ENCODE assay signal across 8 mouse cellular contexts in genomic region chr2:25262795-25263622, GRCm38 (mm10). TPM values are rescaled to one million over a fixed set of nuclear protein-coding genes. Genes with fewer than 3 reads are reported as not detected.
A peak's percentile ranks its signal among the peaks of the same experiment; 100 is the strongest.
DNase-seq lines count a peak whose midpoint lies in the region; ATAC-seq and TF ChIP-seq lines count a peak whose summit lies in the region.

No protein-coding gene starts in this region.

- intact Hi-C loops in left cerebral cortex, adult 2 months (cut with DNase I), result loop anchor here (2.0 kb wide), 2 partner anchors 34 to 70 kb away; no protein-coding TSS in a partner anchor
- intact Hi-C loops in left cerebral cortex, postnatal 36 days (cut with DNase I), result loop anchor here (2.0 kb wide), 1 partner anchor 38 kb away; the partner anchor contains the start of gene Tubb4b

- H3K4me2 ChIP-seq in forebrain, embryonic 13.5 days, result peak overlapping the region; percentile 99
- peak overlapping the region; percentile 99 for H3K4me2 ChIP-seq in kidney, embryonic 14.5 days (replicated peaks; ENCODE audit: low read depth, low read length)
- H3K4me2 ChIP-seq in stomach, postnatal 0 days (replicated peaks; ENCODE audit: low read depth), result peak overlapping the region; percentile 98

- H3K27me3 ChIP-seq in forebrain, embryonic 13.5 days, result peaks cover 22% of the 10 kb centered on the region
- peaks cover 14% of the 10 kb centered on the region for H3K27me3 ChIP-seq in kidney, embryonic 14.5 days (ENCODE audit: control insufficient read depth, insufficient read depth, low read length)
- no peaks in the 10 kb centered on the region for H3K27me3 ChIP-seq in stomach, postnatal 0 days (ENCODE audit: control insufficient read depth, insufficient read depth, low read length)

- H3K36me3 ChIP-seq in forebrain, embryonic 13.5 days (ENCODE audit: poor library complexity, severe bottlenecking), result peaks cover 4% of the 10 kb centered on the region; the same call in 1 of the 2 replicates
- H3K36me3 ChIP-seq in kidney, embryonic 14.5 days (ENCODE audit: control insufficient read depth, insufficient read depth, low read length), result no peaks in the 10 kb centered on the region
- H3K36me3 ChIP-seq in stomach, postnatal 0 days (ENCODE audit: control insufficient read depth, insufficient read depth, low read length), result no peaks in the 10 kb centered on the region

- peak overlapping the region; percentile 75 for H3K9ac ChIP-seq in forebrain, embryonic 13.5 days
- peak overlapping the region; percentile 66 for H3K9ac ChIP-seq in kidney, embryonic 14.5 days (ENCODE audit: low read depth, low read length)
- peak overlapping the region; percentile 83 for H3K9ac ChIP-seq in stomach, postnatal 0 days (ENCODE audit: low read length)

- under 1% methylated on average over 82 of the region's 82 CpGs for WGBS in bone marrow, adult 2 months
- WGBS in forebrain, embryonic 13.5 days, result under 1% methylated on average over 82 of the region's 82 CpGs
- under 1% methylated on average over 73 of the region's 82 CpGs for WGBS in kidney, embryonic 14.5 days
- under 1% methylated on average over 70 of the region's 82 CpGs for WGBS in stomach, postnatal 0 days

- peaks cover 2% of the 10 kb centered on the region for H3K4me1 ChIP-seq in bone marrow, adult 2 months (ENCODE audit: control insufficient read depth, insufficient read depth, low read length)
- H3K4me1 ChIP-seq in forebrain, embryonic 13.5 days, result peaks cover 56% of the 10 kb centered on the region
- H3K4me1 ChIP-seq in kidney, embryonic 14.5 days (ENCODE audit: control insufficient read depth, insufficient read depth, low read length), result peaks cover 14% of the 10 kb centered on the region
- peaks cover 6% of the 10 kb centered on the region for H3K4me1 ChIP-seq in stomach, postnatal 0 days (replicated peaks; ENCODE audit: control insufficient read depth, insufficient read depth)

- H3K27ac ChIP-seq in left cerebral cortex, adult 2 months, result peak overlapping the region; percentile 77
- H3K27ac ChIP-seq in bone marrow, adult 2 months (ENCODE audit: control insufficient read depth, insufficient read depth, low read depth, low read length, poor library complexity), result peak overlapping the region; percentile 77
- 0 out of 2 replicates have a peak overlapping the region, but pooled peaks have one; percentile 42 for H3K27ac ChIP-seq in forebrain, embryonic 13.5 days
- H3K27ac ChIP-seq in kidney, embryonic 14.5 days (ENCODE audit: low read depth, low read length), result no peak overlapping the region
- H3K27ac ChIP-seq in stomach, postnatal 0 days (replicated peaks), result peak overlapping the region; percentile 92

- no peak; the same call in 1 of the 2 replicates for TF ChIP-seq CTCF in left cerebral cortex, adult 2 months (IDR thresholded peaks at IDR 0.05)
- no peak for TF ChIP-seq CTCF in bone marrow, adult 2 months (IDR thresholded peaks at IDR 0.05; ENCODE audit: control insufficient read depth, insufficient read depth, low read length)
- TF ChIP-seq CTCF in stomach, postnatal 0 days (IDR thresholded peaks at IDR 0.05; ENCODE audit: low read depth), result peak; percentile 20; the same call in 1 of the 2 replicates

- DNase-seq in left cerebral cortex, adult 2 months (ENCODE audit: extremely low spot score in 1 of 2, low spot score in 2 of 2), result peak in 1 of 2 experiments; percentile 32
- no peak for DNase-seq in left cerebral cortex, adult 11 months (ENCODE audit: low spot score)
- DNase-seq in stomach, postnatal 0 days (ENCODE audit: low spot score), result peak; percentile 60
- no peak for DNase-seq in left cerebral cortex, postnatal 36 days (ENCODE audit: low spot score in 2 of 2)

- TF ChIP-seq EP300 in stomach, postnatal 0 days (optimal IDR thresholded peaks at IDR 0.05), result no peak

- H3K4me3 ChIP-seq in left cerebral cortex, adult 2 months, result peak overlapping the region; percentile 86
- peak overlapping the region; percentile 81 for H3K4me3 ChIP-seq in bone marrow, adult 2 months (replicated peaks; ENCODE audit: control insufficient read depth, low read depth, low read length)
- peak overlapping the region; percentile 66 for H3K4me3 ChIP-seq in forebrain, embryonic 13.5 days
- H3K4me3 ChIP-seq in kidney, embryonic 14.5 days (ENCODE audit: low read length), result peak overlapping the region; percentile 78
- peak overlapping the region; percentile 84 for H3K4me3 ChIP-seq in stomach, postnatal 0 days (ENCODE audit: low read depth, low read length)

- no peak; the same call in 1 of the 2 replicates for ATAC-seq in forebrain, embryonic 13.5 days
- peak; percentile 16 for ATAC-seq in kidney, embryonic 14.5 days (ENCODE audit: low FRiP score, low TSS enrichment)
- peak; percentile 15 for ATAC-seq in megakaryocyte progenitor cell, adult 5-6 weeks (replicated peaks; ENCODE audit: poor library complexity)
- ATAC-seq in stomach, postnatal 0 days (ENCODE audit: low FRiP score, low TSS enrichment), result no peak

- no peaks in the 10 kb centered on the region for H3K9me3 ChIP-seq in forebrain, embryonic 13.5 days (replicated peaks)
- H3K9me3 ChIP-seq in kidney, embryonic 14.5 days (ENCODE audit: control insufficient read depth, low read length), result no peaks in the 10 kb centered on the region
- H3K9me3 ChIP-seq in stomach, postnatal 0 days (ENCODE audit: control insufficient read depth, low read length), result no peaks in the 10 kb centered on the region

- TF ChIP-seq POLR2A in bone marrow, adult 2 months (IDR thresholded peaks at IDR 0.05; ENCODE audit: borderline replicate concordance, control insufficient read depth, low read depth, low read length), result peak; percentile 37; the same call in 1 of the 2 replicates

RNA-seq across cellular contexts. Expression of gene Tprn, which starts 0.6 kb away (rescaled TPM):
- 10 to 100 TPM; 20.9 to 21.8 TPM for total RNA-seq in left cerebral cortex, adult 2 months (2021)
- 1.4 and 17.5 TPM in 2 replicates for polyA plus RNA-seq in bone marrow, adult 2 months (2011; ENCODE audit: insufficient read depth, insufficient read length, low replicate concordance, missing spikeins)
- polyA plus RNA-seq in forebrain, embryonic 13.5 days (2015; fragmentation: Nextera tagmentation; extraction: Ambion mirVana), result 9.7 and 10.8 TPM in 2 replicates
- polyA plus RNA-seq in kidney, embryonic 14.5 days (2014; fragmentation: Nextera tagmentation; extraction: Ambion mirVana), result 5.8 and 7.3 TPM in 2 replicates
- 7.9 and 13.3 TPM in 2 replicates for total RNA-seq in megakaryocyte progenitor cell, adult 5-6 weeks (2015)
- total RNA-seq in megakaryocyte progenitor cell, adult 5-6 weeks (2017), result 7.6 and 9.2 TPM in 2 replicates
- polyA plus RNA-seq in stomach, postnatal 0 days (2015; fragmentation: Nextera tagmentation; extraction: Ambion mirVana), result 17.4 and 20.3 TPM in 2 replicates
- 10 to 100 TPM; 18.5 to 24.7 TPM for total RNA-seq in left cerebral cortex, postnatal 36 days (2021)

RNA-seq across cellular contexts. Expression of gene Tmem203, which starts 7.8 kb away (rescaled TPM):
- 10 to 100 TPM; 35.6 to 41.6 TPM for total RNA-seq in left cerebral cortex, adult 2 months (2021)
- polyA plus RNA-seq in bone marrow, adult 2 months (2011; ENCODE audit: insufficient read depth, insufficient read length, low replicate concordance, missing spikeins), result 5.0 and 15.6 TPM in 2 replicates
- polyA plus RNA-seq in forebrain, embryonic 13.5 days (2015; fragmentation: Nextera tagmentation; extraction: Ambion mirVana), result 19.4 and 20.3 TPM in 2 replicates
- polyA plus RNA-seq in kidney, embryonic 14.5 days (2014; fragmentation: Nextera tagmentation; extraction: Ambion mirVana), result 17.0 and 25.4 TPM in 2 replicates
- 11.4 and 12.8 TPM in 2 replicates for total RNA-seq in megakaryocyte progenitor cell, adult 5-6 weeks (2015)
- 9.6 and 9.8 TPM in 2 replicates for total RNA-seq in megakaryocyte progenitor cell, adult 5-6 weeks (2017)
- 38.2 and 39.7 TPM in 2 replicates for polyA plus RNA-seq in stomach, postnatal 0 days (2015; fragmentation: Nextera tagmentation; extraction: Ambion mirVana)
- 10 to 100 TPM; 32.8 to 44.3 TPM for total RNA-seq in left cerebral cortex, postnatal 36 days (2021)

RNA-seq across cellular contexts. Expression of gene Ssna1, which starts 9.2 kb away (rescaled TPM):
- total RNA-seq in left cerebral cortex, adult 2 months (2021), result 10 to 100 TPM; 65.6 to 65.9 TPM
- polyA plus RNA-seq in bone marrow, adult 2 months (2011; ENCODE audit: insufficient read depth, insufficient read length, low replicate concordance, missing spikeins), result 48.8 and 65.8 TPM in 2 replicates
- 233 and 245 TPM in 2 replicates for polyA plus RNA-seq in forebrain, embryonic 13.5 days (2015; fragmentation: Nextera tagmentation; extraction: Ambion mirVana)
- polyA plus RNA-seq in kidney, embryonic 14.5 days (2014; fragmentation: Nextera tagmentation; extraction: Ambion mirVana), result 212 and 253 TPM in 2 replicates
- 136 and 148 TPM in 2 replicates for total RNA-seq in megakaryocyte progenitor cell, adult 5-6 weeks (2015)
- total RNA-seq in megakaryocyte progenitor cell, adult 5-6 weeks (2017), result 71.3 and 92.7 TPM in 2 replicates
- 149 and 162 TPM in 2 replicates for polyA plus RNA-seq in stomach, postnatal 0 days (2015; fragmentation: Nextera tagmentation; extraction: Ambion mirVana)
- total RNA-seq in left cerebral cortex, postnatal 36 days (2021), result 10 to 100 TPM; 60.1 to 68.3 TPM

RNA-seq across cellular contexts. Expression of gene Anapc2, which starts 9.3 kb away (rescaled TPM):
- total RNA-seq in left cerebral cortex, adult 2 months (2021), result 10 to 100 TPM; 87.1 to 90.3 TPM
- 20.1 and 34.3 TPM in 2 replicates for polyA plus RNA-seq in bone marrow, adult 2 months (2011; ENCODE audit: insufficient read depth, insufficient read length, low replicate concordance, missing spikeins)
- polyA plus RNA-seq in forebrain, embryonic 13.5 days (2015; fragmentation: Nextera tagmentation; extraction: Ambion mirVana), result 126 and 148 TPM in 2 replicates
- 71.4 and 111 TPM in 2 replicates for polyA plus RNA-seq in kidney, embryonic 14.5 days (2014; fragmentation: Nextera tagmentation; extraction: Ambion mirVana)
- 28.3 and 34.4 TPM in 2 replicates for total RNA-seq in megakaryocyte progenitor cell, adult 5-6 weeks (2015)
- 36.5 and 42.4 TPM in 2 replicates for total RNA-seq in megakaryocyte progenitor cell, adult 5-6 weeks (2017)
- 57.5 and 59.6 TPM in 2 replicates for polyA plus RNA-seq in stomach, postnatal 0 days (2015; fragmentation: Nextera tagmentation; extraction: Ambion mirVana)
- 10 to 100 TPM; 78.9 to 82.8 TPM for total RNA-seq in left cerebral cortex, postnatal 36 days (2021)

RNA-seq across cellular contexts. Expression of gene AL732309.1, which starts 16.3 kb away (rescaled TPM):
- 1 to 10 TPM; 1.4 to 2.7 TPM for total RNA-seq in left cerebral cortex, adult 2 months (2021)
- polyA plus RNA-seq in bone marrow, adult 2 months (2011; ENCODE audit: insufficient read depth, insufficient read length, low replicate concordance, missing spikeins), result 9.9 and 22.3 TPM in 2 replicates
- 4.4 and 7.1 TPM in 2 replicates for polyA plus RNA-seq in forebrain, embryonic 13.5 days (2015; fragmentation: Nextera tagmentation; extraction: Ambion mirVana)
- 3.6 and 4.7 TPM in 2 replicates for polyA plus RNA-seq in kidney, embryonic 14.5 days (2014; fragmentation: Nextera tagmentation; extraction: Ambion mirVana)
- 3.9 and 5.0 TPM in 2 replicates for total RNA-seq in megakaryocyte progenitor cell, adult 5-6 weeks (2015)
- total RNA-seq in megakaryocyte progenitor cell, adult 5-6 weeks (2017), result 3.2 and 3.8 TPM in 2 replicates
- 12.8 and 16.6 TPM in 2 replicates for polyA plus RNA-seq in stomach, postnatal 0 days (2015; fragmentation: Nextera tagmentation; extraction: Ambion mirVana)
- 1 to 10 TPM; 1.9 to 3.2 TPM for total RNA-seq in left cerebral cortex, postnatal 36 days (2021)

Comparison
In these comparisons a context has a peak if more than half of its experiments do, and no peak if none do; other contexts are left out.
1. ATAC-seq: peak in kidney, embryonic 14.5 days (single experiment) and megakaryocyte progenitor cell, adult 5-6 weeks (single experiment); none in forebrain, embryonic 13.5 days (single experiment) and stomach, postnatal 0 days (single experiment).
2. Peak in every context shown above with its lines, with median percentiles within 50 percentile points of each other: H3K4me3 ChIP-seq, H3K4me2 ChIP-seq and H3K9ac ChIP-seq.